Mouse (Mus musculus) adrenal gland, adult 10 weeks (tissue): ENCODE data around the gene Mfap4. TPM values are rescaled to one million over a fixed set of nuclear protein-coding genes. Genes with fewer than 3 reads are reported as not detected.

Experiments used
- polyA plus RNA-seq: library from polyadenylated mRNA; stranded (reverse); fragments of 350-450 nt; fragmentation: Illumina TruSeq; extraction: RNeasy Lipid Tissue Mini Kit (QIAGEN cat#74804); gene quantifications from one replicate; pipeline ENCODE4 v1.2.3, GENCODE M21; 2014; ENCODE audit warnings: low read depth, low replicate concordance

Gene Mfap4
- 0.93 TPM for polyA plus RNA-seq

GRCm38 (mm10) chr11:61484613-61485540, at the start of gene Mfap4:
Gene Mfap4 (plus strand): TSS chr11:61485431.

GRCm38 (mm10) chr11:61494129-61494997, 9.1 kb downstream of the Mfap4 start, which contains the start of gene Mapk7:
Gene Mapk7 (minus strand): TSS chr11:61494406.

GRCm38 (mm10) chr11:61504713-61505257, 19.6 kb downstream of the Mfap4 start, which contains the start of gene B9d1:
Gene B9d1 (plus strand): TSS chr11:61505144.

Other genes starting within 250 kb of the Mfap4 start
- 56.7 TPM for gene Aldh3a2, start 218.0 kb upstream of the Mfap4 start, polyA plus RNA-seq
- gene Slc47a2, start 142.6 kb upstream of the Mfap4 start, polyA plus RNA-seq = not detected
- 3.5 TPM for gene Slc47a1, start 107.1 kb upstream of the Mfap4 start, polyA plus RNA-seq
- not detected for gene Rnf112, start 31.3 kb upstream of the Mfap4 start, polyA plus RNA-seq
- gene Mapk7, start 9.0 kb downstream of the Mfap4 start, polyA plus RNA-seq = 2.4 TPM
- gene B9d1, start 19.7 kb downstream of the Mfap4 start, polyA plus RNA-seq = not detected
- gene Epn2, start 94.3 kb downstream of the Mfap4 start, polyA plus RNA-seq = 14.1 TPM
- 0.93 TPM for gene Grap, start 167.8 kb downstream of the Mfap4 start, polyA plus RNA-seq
- not detected for gene Fam83g, start 198.7 kb downstream of the Mfap4 start, polyA plus RNA-seq
- gene Slc5a10, start 235.4 kb downstream of the Mfap4 start, polyA plus RNA-seq = not detected